Mouse (Mus musculus): Measurements from ENCODE around the gene St8sia1.
"Not testable (repeated sequence)": the region's sequence is repeated elsewhere in the genome, so short reads cannot be mapped to it uniquely, and the experiment has no call there.

Gene St8sia1

GRCm38 (mm10) chr6:142964076-142964530 lies at the start of gene St8sia1:
St8sia1 (minus strand) TSS chr6:142964452.
- DNase-seq (ENCODE audit: low spot score) = no peak

GRCm38 (mm10) chr6:143012513-143013215 lies 48.4 kb upstream of the St8sia1 start:
- DNase-seq (ENCODE audit: low spot score) = no peak

GRCm38 (mm10) chr6:143008865-143009264 lies 44.6 kb upstream of the St8sia1 start:
- DNase-seq (ENCODE audit: low spot score) = no peak

- not testable (repeated sequence) for DNase-seq (ENCODE audit: low spot score)
Measured at GRCm38 (mm10) chr6:143005209-143005608, 41.0 kb upstream of the St8sia1 start.

- DNase-seq (ENCODE audit: low spot score) = no peak
Measured at GRCm38 (mm10) chr6:143004801-143005200, 40.5 kb upstream of the St8sia1 start.

GRCm38 (mm10) chr6:142998221-142998999 lies 34.2 kb upstream of the St8sia1 start:
- DNase-seq (ENCODE audit: low spot score) = no peak

- DNase-seq (ENCODE audit: low spot score) = no peak
Measured at GRCm38 (mm10) chr6:142996887-142997286, 32.6 kb upstream of the St8sia1 start.

GRCm38 (mm10) chr6:142995567-142995966 lies 31.3 kb upstream of the St8sia1 start:
- no peak for DNase-seq (ENCODE audit: low spot score)

GRCm38 (mm10) chr6:142994821-142995220 lies 30.6 kb upstream of the St8sia1 start:
- no peak for DNase-seq (ENCODE audit: low spot score)

- no peak for DNase-seq (ENCODE audit: low spot score)
Measured at GRCm38 (mm10) chr6:142993705-142994698, 29.8 kb upstream of the St8sia1 start.

GRCm38 (mm10) chr6:142992971-142993370 lies 28.7 kb upstream of the St8sia1 start:
- DNase-seq (ENCODE audit: low spot score) = no peak

GRCm38 (mm10) chr6:142992099-142992498 lies 27.8 kb upstream of the St8sia1 start:
- DNase-seq (ENCODE audit: low spot score) = no peak

GRCm38 (mm10) chr6:142991391-142992059 lies 27.3 kb upstream of the St8sia1 start:
- DNase-seq (ENCODE audit: low spot score) = no peak

- DNase-seq (ENCODE audit: low spot score) = no peak
Measured at GRCm38 (mm10) chr6:142990516-142990915, 26.3 kb upstream of the St8sia1 start.

- DNase-seq (ENCODE audit: low spot score) = peak; percentile 15
Measured at GRCm38 (mm10) chr6:142989495-142989894, 25.2 kb upstream of the St8sia1 start.

GRCm38 (mm10) chr6:142988753-142989152 lies 24.5 kb upstream of the St8sia1 start:
- DNase-seq (ENCODE audit: low spot score) = peak; percentile 54

GRCm38 (mm10) chr6:142988231-142988630 lies 24.0 kb upstream of the St8sia1 start:
- DNase-seq (ENCODE audit: low spot score) = no peak

GRCm38 (mm10) chr6:142987616-142988015 lies 23.4 kb upstream of the St8sia1 start:
- no peak for DNase-seq (ENCODE audit: low spot score)

- DNase-seq (ENCODE audit: low spot score) = not testable (repeated sequence)
Measured at GRCm38 (mm10) chr6:142986706-142987105, 22.5 kb upstream of the St8sia1 start.

- DNase-seq (ENCODE audit: low spot score) = not testable (repeated sequence)
Measured at GRCm38 (mm10) chr6:142985561-142986238, 21.4 kb upstream of the St8sia1 start.
